Mouse (Mus musculus) intestine, postnatal 0 days (tissue): Measurements from ENCODE around the gene Haghl. TPM values are rescaled to one million over a fixed set of nuclear protein-coding genes. Genes with fewer than 3 reads are reported as not detected.

ENCODE experiments used
- ATAC-seq: fragments of 200-750 bp; cut with Nextera tagmentation; 2 replicates; pipeline ENCODE4 v1.8.0; 2017; ENCODE audit warnings: mild to moderate bottlenecking, moderate TSS enrichment, moderate library complexity
- H3K27ac ChIP-seq: fragments of 300-500 bp; sonication (generic); 2 replicates; pipeline ENCODE4 v1.5.1; 2014; ENCODE audit warnings: mild to moderate bottlenecking, low read depth, low read length, moderate library complexity
- H3K27me3 ChIP-seq: fragments of 300-500 bp; sonication (generic); replicated peaks from 2 replicates; pipeline ENCODE4 v1.6.1; 2014; ENCODE audit warnings: low read length, mixed read lengths; ENCODE audit not compliant: control insufficient read depth, insufficient read depth
- H3K36me3 ChIP-seq: fragments of 300-500 bp; sonication (generic); 2 replicates; pipeline ENCODE4 v1.6.1; 2014; ENCODE audit warnings: mild to moderate bottlenecking, moderate library complexity; ENCODE audit not compliant: control insufficient read depth, insufficient read depth
- H3K4me1 ChIP-seq: fragments of 300-500 bp; sonication (generic); replicated peaks from 2 replicates; pipeline ENCODE4 v1.6.1; 2014; ENCODE audit warnings: antibody characterized with exemption, low read length, mixed read lengths; ENCODE audit not compliant: control insufficient read depth, insufficient read depth
- H3K4me2 ChIP-seq: fragments of 300-500 bp; sonication (generic); replicated peaks from 2 replicates; pipeline ENCODE4 v1.6.1; 2014; ENCODE audit warnings: low read depth, mild to moderate bottlenecking, moderate library complexity
- H3K4me3 ChIP-seq: fragments of 300-500 bp; sonication (generic); 2 replicates; pipeline ENCODE4 v1.5.1; 2014; ENCODE audit warnings: low read depth, low read length
- H3K9ac ChIP-seq: fragments of 300-500 bp; sonication (generic); 2 replicates; pipeline ENCODE4 v1.6.1; 2014; ENCODE audit warnings: mild to moderate bottlenecking, low read depth, low read length
- H3K9me3 ChIP-seq: fragments of 300-500 bp; sonication (generic); 2 replicates; pipeline ENCODE4 v1.6.1; 2016; ENCODE audit warnings: mixed run types; ENCODE audit not compliant: control insufficient read depth
- CTCF ChIP-seq: sonication (generic); IDR thresholded peaks from 2 replicates; pipeline ENCODE4 v1.5.1; 2016; ENCODE audit warnings: low read depth, mild to moderate bottlenecking, control low read depth, antibody characterized with exemption, moderate library complexity
- WGBS: fragments of 180-500 bp; shearing (Covaris S2); extraction: QIAGEN DNeasy Blood & Tissue Kit; methylation state at CpG from one replicate; pipeline ENCODE4 v1.1.7; 2014; 5-methylcytosine and 5-hydroxymethylcytosine counted together
- polyA plus RNA-seq: library from polyadenylated mRNA; unstranded; fragments of >200 nt; fragmentation: Nextera tagmentation; extraction: Ambion mirVana; gene quantifications from 2 replicates; pipeline ENCODE4 v1.2.1, GENCODE M21; 2015

The Haghl gene
- polyA plus RNA-seq, 1 experiment from 2014 or later: 28.2 TPM

DNA sequence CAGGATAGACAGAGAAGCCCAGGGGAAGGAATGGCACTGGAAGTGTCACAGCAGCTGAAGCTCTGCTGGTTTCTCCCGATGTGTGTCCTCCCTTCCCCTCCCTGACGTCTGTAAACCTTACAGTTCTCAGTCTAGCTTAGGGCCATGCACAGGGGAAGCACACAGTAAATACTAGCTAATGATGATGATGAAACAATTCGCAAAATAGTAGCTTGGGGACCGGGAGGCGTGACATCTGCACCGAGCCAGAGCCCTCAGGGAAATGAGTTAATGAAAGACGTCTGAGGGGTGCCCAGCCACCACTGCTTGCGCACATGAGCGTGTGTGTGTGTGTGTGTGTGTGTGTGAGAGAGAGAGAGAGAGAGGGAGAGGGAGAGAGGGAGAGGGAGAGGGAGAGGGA is 16.1 kb downstream of the Haghl start:
- no peak overlapping the region for H3K27ac ChIP-seq
- TF ChIP-seq CTCF: no peak
- H3K9me3 ChIP-seq: no peaks in the 10 kb centered on the region
- no peak for ATAC-seq
- 52% methylated on average over 9 of the region's 9 CpGs for WGBS
- no peak overlapping the region for H3K4me3 ChIP-seq
- H3K9ac ChIP-seq: no peak overlapping the region
- H3K4me2 ChIP-seq: no peak overlapping the region
- no peaks in the 10 kb centered on the region for H3K36me3 ChIP-seq
- peaks cover 4% of the 10 kb centered on the region; the same call in 1 of the 2 replicates for H3K4me1 ChIP-seq
- 0 out of 2 replicates have a peak, but pooled peaks cover 5% of the 10 kb centered on the region for H3K27me3 ChIP-seq

DNA sequence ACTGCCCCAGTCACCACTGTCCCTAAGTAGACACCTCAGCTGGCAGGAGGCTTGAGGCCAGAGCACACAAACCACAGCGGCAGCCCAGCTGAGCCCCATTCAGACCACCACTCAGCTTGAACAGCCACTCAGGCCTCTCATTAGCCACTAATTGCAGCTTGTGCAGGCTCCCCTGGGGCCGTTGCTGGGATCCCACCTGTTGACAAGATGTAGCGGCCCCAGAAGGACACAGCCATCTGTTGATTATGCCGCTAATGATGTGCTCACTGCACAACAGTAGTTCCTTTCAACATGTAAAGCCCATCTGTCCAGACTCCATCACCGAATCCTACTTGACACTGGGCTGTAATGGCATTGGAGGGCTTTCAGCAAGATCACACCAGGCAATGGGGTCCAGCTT is 19.6 kb downstream of the Haghl start:
- Histone ChIP-seq H3K27ac (no peak overlapping the region), H3K36me3 (no peaks in the 10 kb centered on the region), H3K4me2 (no peak overlapping the region), H3K4me1 (no peaks in the 10 kb centered on the region), H3K27me3 (0 out of 2 replicates have a peak, but pooled peaks cover 5% of the 10 kb centered on the region), H3K9me3 (no peaks in the 10 kb centered on the region), H3K4me3 (no peak overlapping the region), H3K9ac (no peak overlapping the region)
- 71% methylated on average over 5 of the region's 5 CpGs for WGBS
- no peak for TF ChIP-seq CTCF
- ATAC-seq: no peak

- no peak for TF ChIP-seq CTCF
Measured at GRCm38 (mm10) chr17:25762591-25762990, 22.9 kb downstream of the Haghl start.

GRCm38 (mm10) chr17:25761561-25761970 is 23.9 kb downstream of the Haghl start:
- Histone ChIP-seq H3K9ac (no peak overlapping the region), H3K9me3 (no peaks in the 10 kb centered on the region), H3K4me1 (no peaks in the 10 kb centered on the region), H3K27me3 (no peaks in the 10 kb centered on the region), H3K4me3 (no peak overlapping the region), H3K36me3 (no peaks in the 10 kb centered on the region), H3K27ac (no peak overlapping the region), H3K4me2 (no peak overlapping the region)
- ATAC-seq: no peak
- TF ChIP-seq CTCF: no peak
- 43% methylated on average over 4 of the region's 4 CpGs for WGBS

More at GRCm38 (mm10) chr17:25762591-25762990, 22.9 kb downstream of the Haghl start:
- no peak overlapping the region for H3K27ac ChIP-seq
- WGBS: 29% methylated on average over 3 of the region's 3 CpGs
- H3K4me1 ChIP-seq: no peaks in the 10 kb centered on the region
- H3K9ac ChIP-seq: no peak overlapping the region
- H3K27me3 ChIP-seq: no peaks in the 10 kb centered on the region
- no peaks in the 10 kb centered on the region for H3K9me3 ChIP-seq
- H3K4me3 ChIP-seq: no peak overlapping the region
- no peak overlapping the region for H3K4me2 ChIP-seq
- no peaks in the 10 kb centered on the region for H3K36me3 ChIP-seq
- no peak for ATAC-seq

DNA sequence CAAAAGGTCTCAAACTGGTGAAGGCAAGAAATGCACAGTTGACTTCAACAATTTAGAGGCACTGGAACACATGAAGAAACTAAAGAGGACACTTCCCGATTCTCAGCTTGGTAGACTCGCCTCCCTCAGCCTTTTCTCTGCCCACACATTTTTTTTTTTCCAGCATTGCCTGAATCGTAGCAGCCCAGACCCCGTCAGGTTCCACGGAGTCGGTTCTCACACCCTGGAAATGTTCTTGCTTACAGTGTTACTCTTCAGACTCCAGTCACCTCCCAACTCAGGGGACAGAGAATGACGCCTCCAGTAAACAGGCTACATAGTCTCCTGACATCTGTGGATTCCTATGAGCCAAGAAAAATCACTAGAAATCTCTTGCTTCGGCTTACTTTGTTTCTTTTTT is 25.3 kb downstream of the Haghl start:
- H3K27me3 ChIP-seq: no peaks in the 10 kb centered on the region
- H3K4me2 ChIP-seq: no peak overlapping the region
- no peak overlapping the region for H3K4me3 ChIP-seq
- TF ChIP-seq CTCF: no peak
- H3K36me3 ChIP-seq: no peaks in the 10 kb centered on the region
- no peak overlapping the region for H3K9ac ChIP-seq
- no peaks in the 10 kb centered on the region for H3K4me1 ChIP-seq
- ATAC-seq: no peak
- no peak overlapping the region for H3K27ac ChIP-seq
- 69% methylated on average over 8 of the region's 8 CpGs for WGBS
- H3K9me3 ChIP-seq: no peaks in the 10 kb centered on the region

GRCm38 (mm10) chr17:25757691-25758090 is 27.8 kb downstream of the Haghl start:
- Histone ChIP-seq H3K4me2 (no peak overlapping the region), H3K27ac (no peak overlapping the region), H3K9me3 (no peaks in the 10 kb centered on the region), H3K4me1 (no peaks in the 10 kb centered on the region), H3K4me3 (no peak overlapping the region), H3K9ac (no peak overlapping the region), H3K36me3 (no peaks in the 10 kb centered on the region), H3K27me3 (no peaks in the 10 kb centered on the region)
- no peak for ATAC-seq
- TF ChIP-seq CTCF: no peak
- WGBS: 57% methylated on average over 3 of the region's 3 CpGs
